Mouse (Mus musculus) heart, embryonic 14.5 days (tissue): Measurements from ENCODE around the gene Il20ra. TPM values are rescaled to one million over a fixed set of nuclear protein-coding genes. Genes with fewer than 3 reads are reported as not detected.

Source experiments
- ATAC-seq: fragments of 200-750 bp; cut with Nextera tagmentation; 2 replicates; pipeline ENCODE4 v1.8.0; 2017; ENCODE audit warnings: low read depth, moderate TSS enrichment; ENCODE audit not compliant: insufficient number of reproducible peaks, insufficient read depth, low FRiP score
- H3K27ac ChIP-seq, 2 experiments: fragments of 200-500 bp in 1 of 2; fragments of 300-500 bp in 1 of 2; sonication (generic) in 1 of 2; replicated peaks in 1 of 2; 2 replicates each; pipeline ENCODE4 v1.5.1; 2012 to 2014; ENCODE audit warnings: low read depth in 2 of 2, low read length in 2 of 2, control low read depth in 1 of 2, mild to moderate bottlenecking in 1 of 2, mixed read lengths in 1 of 2; ENCODE audit not compliant: control insufficient read depth in 1 of 2, insufficient read depth in 1 of 2
- H3K27me3 ChIP-seq: fragments of 300-500 bp; sonication (generic); 2 replicates; pipeline ENCODE4 v1.6.1; 2014; ENCODE audit warnings: mild to moderate bottlenecking, low read length, control low read depth; ENCODE audit not compliant: control insufficient read depth, insufficient read depth
- H3K36me3 ChIP-seq: fragments of 300-500 bp; sonication (generic); 2 replicates; pipeline ENCODE4 v1.6.1; 2014; ENCODE audit warnings: mild to moderate bottlenecking, control low read depth, low read length, mixed read lengths; ENCODE audit not compliant: control insufficient read depth, insufficient read depth
- H3K4me1 ChIP-seq, 2 experiments: fragments of 200-500 bp in 1 of 2; fragments of 300-500 bp in 1 of 2; sonication (generic) in 1 of 2; 2 replicates each; pipeline ENCODE4 v1.6.1; 2012 to 2014; ENCODE audit warnings: low read length in 2 of 2, control low read depth in 1 of 2, mixed read lengths in 1 of 2; ENCODE audit not compliant: control insufficient read depth in 2 of 2, insufficient read depth in 2 of 2
- H3K4me2 ChIP-seq: fragments of 300-500 bp; sonication (generic); 2 replicates; pipeline ENCODE4 v1.6.1; 2014; ENCODE audit warnings: mild to moderate bottlenecking, low read length
- H3K4me3 ChIP-seq, 2 experiments: fragments of 200-500 bp in 1 of 2; fragments of 300-500 bp in 1 of 2; sonication (generic) in 1 of 2; 2 replicates each; pipeline ENCODE4 v1.5.1; 2012 to 2014; ENCODE audit warnings: low read length in 2 of 2, mild to moderate bottlenecking in 2 of 2, control low read depth in 1 of 2, low read depth in 1 of 2, moderate library complexity in 1 of 2; ENCODE audit not compliant: control insufficient read depth in 1 of 2, insufficient read depth in 1 of 2
- H3K9ac ChIP-seq: fragments of 300-500 bp; sonication (generic); 2 replicates; pipeline ENCODE4 v1.6.1; 2014; ENCODE audit warnings: mild to moderate bottlenecking, low read length
- H3K9me3 ChIP-seq: fragments of 300-500 bp; sonication (generic); 2 replicates; pipeline ENCODE4 v1.6.1; 2016; ENCODE audit warnings: low read length, control low read depth; ENCODE audit not compliant: control insufficient read depth
- WGBS: fragments of 180-500 bp; shearing (Covaris S2); extraction: QIAGEN DNeasy Blood & Tissue Kit; methylation state at CpG from one replicate; pipeline ENCODE4 v1.1.7; 2014; 5-methylcytosine and 5-hydroxymethylcytosine counted together
- polyA plus RNA-seq: library from polyadenylated mRNA; unstranded; fragments of >200 nt; fragmentation: Nextera tagmentation; extraction: Ambion mirVana; gene quantifications from 2 replicates; pipeline ENCODE4 v1.2.1, GENCODE M21; 2014

The Il20ra gene
- polyA plus RNA-seq, 1 experiment from 2014 or later: 0.22 TPM

DNA sequence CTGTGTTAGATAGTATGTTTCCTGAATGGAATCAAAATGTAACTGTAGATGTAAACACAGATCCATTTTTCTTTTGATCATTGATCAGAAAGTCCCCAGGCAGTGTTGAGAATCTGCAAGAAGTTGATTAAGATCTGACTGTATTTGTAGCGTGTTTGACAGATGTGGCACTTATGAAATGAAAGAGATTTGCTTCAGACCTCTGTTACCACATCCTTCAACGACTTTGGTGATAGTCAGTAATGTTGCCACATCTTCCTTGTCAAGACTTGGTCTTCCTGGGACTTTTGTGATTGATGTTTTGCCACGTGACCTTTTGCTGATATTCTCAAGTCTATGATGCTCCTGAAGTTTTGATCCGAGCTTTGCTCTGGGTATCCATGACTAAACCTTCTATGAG lies 35.3 kb downstream of the Il20ra start:
- no peak overlapping the region for H3K9ac ChIP-seq
- no peaks in the 10 kb centered on the region for H3K9me3 ChIP-seq
- WGBS: 83% methylated on average over 4 of the region's 4 CpGs
- H3K27me3 ChIP-seq: no peaks in the 10 kb centered on the region
- H3K4me2 ChIP-seq: no peak overlapping the region
- no peak overlapping the region for H3K27ac ChIP-seq
- no peak for ATAC-seq
- no peaks in the 10 kb centered on the region for H3K36me3 ChIP-seq
- no peak overlapping the region for H3K4me3 ChIP-seq
- no peaks in the 10 kb centered on the region for H3K4me1 ChIP-seq

DNA sequence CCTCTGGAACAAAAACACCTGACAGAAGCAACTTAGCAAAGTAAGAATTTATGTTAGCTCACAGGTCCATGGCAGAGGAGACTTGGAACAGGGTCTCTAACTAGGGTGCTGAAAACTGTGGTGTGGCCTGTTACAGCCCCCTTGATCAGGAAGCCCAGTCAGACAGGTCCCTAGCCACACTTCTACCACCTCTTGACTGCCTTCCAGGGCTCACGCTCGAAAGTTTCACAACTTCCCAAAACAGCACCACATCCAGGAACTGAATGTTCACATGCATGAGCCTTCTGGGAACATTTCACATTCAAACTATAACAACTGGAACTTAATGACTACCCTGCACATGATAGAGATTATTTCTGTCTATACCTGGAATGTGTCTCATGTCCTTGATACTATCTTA lies 53.1 kb downstream of the Il20ra start:
- Histone ChIP-seq H3K36me3 (no peaks in the 10 kb centered on the region), H3K4me1 (no peaks in the 10 kb centered on the region), H3K9ac (no peak overlapping the region), H3K27ac (no peak overlapping the region), H3K4me3 (no peak overlapping the region), H3K9me3 (no peaks in the 10 kb centered on the region), H3K27me3 (no peaks in the 10 kb centered on the region), H3K4me2 (no peak overlapping the region)
- ATAC-seq: no peak
- 80% methylated on average over 2 of the region's 2 CpGs for WGBS

DNA sequence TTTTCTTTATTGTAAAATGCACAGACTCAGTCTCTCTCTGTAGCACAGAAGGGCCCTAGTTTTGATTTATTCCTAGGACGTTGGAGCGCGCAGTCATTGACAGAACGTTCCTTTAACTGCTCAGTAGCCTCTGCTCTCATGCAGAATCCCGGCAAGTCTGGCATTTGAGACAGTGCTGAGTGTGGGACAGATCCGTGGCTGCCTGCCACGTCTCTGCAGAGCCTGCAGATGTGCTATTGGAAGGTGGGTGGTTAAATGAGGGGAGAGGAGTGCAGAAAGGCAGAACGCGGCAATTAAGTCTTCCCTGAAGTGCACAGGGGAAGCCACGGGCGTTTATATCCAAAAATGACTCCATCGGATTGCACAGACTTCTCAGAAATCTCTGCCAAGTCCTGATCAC lies 66.7 kb downstream of the Il20ra start:
- H3K9ac ChIP-seq: no peak overlapping the region
- ATAC-seq: no peak
- 0 out of 4 replicates have a peak, but pooled peaks cover 0 to 5% of the 10 kb centered on the region in 2 experiments for H3K4me1 ChIP-seq
- no peaks in the 10 kb centered on the region for H3K27me3 ChIP-seq
- WGBS: 49% methylated on average over 12 of the region's 12 CpGs
- H3K36me3 ChIP-seq: no peaks in the 10 kb centered on the region
- no peak overlapping the region for H3K27ac ChIP-seq
- H3K4me2 ChIP-seq: peak overlapping the region; percentile 47
- no peak overlapping the region for H3K4me3 ChIP-seq
- H3K9me3 ChIP-seq: no peaks in the 10 kb centered on the region

DNA sequence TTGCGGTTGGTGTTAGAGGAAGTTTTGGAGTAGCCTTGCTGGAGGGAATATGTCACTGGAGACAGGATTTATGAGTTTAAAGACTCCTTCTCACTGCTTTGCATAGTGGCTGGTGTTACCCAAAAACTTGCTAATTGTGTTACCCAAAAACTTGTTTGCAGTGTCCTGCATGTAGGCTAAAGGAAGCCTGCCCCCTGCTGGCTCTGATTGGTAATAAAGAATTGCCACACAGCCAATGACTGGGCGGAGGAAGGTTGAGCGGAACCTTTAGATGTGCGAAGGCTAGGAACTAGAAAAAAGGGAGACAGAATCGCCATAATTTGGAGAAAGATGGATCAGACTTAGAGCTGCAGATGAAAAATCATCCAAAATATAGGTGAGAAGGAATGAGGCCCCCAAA lies 69.0 kb downstream of the Il20ra start:
- H3K4me2 ChIP-seq: no peak overlapping the region
- H3K36me3 ChIP-seq: no peaks in the 10 kb centered on the region
- no peaks in the 10 kb centered on the region for H3K9me3 ChIP-seq
- no peak overlapping the region for H3K27ac ChIP-seq
- H3K27me3 ChIP-seq: no peaks in the 10 kb centered on the region
- 82% methylated on average over 5 of the region's 5 CpGs for WGBS
- no peak for ATAC-seq
- H3K9ac ChIP-seq: no peak overlapping the region
- 0 out of 4 replicates have a peak, but pooled peaks cover 0 to 5% of the 10 kb centered on the region in 2 experiments for H3K4me1 ChIP-seq
- no peak overlapping the region for H3K4me3 ChIP-seq

DNA sequence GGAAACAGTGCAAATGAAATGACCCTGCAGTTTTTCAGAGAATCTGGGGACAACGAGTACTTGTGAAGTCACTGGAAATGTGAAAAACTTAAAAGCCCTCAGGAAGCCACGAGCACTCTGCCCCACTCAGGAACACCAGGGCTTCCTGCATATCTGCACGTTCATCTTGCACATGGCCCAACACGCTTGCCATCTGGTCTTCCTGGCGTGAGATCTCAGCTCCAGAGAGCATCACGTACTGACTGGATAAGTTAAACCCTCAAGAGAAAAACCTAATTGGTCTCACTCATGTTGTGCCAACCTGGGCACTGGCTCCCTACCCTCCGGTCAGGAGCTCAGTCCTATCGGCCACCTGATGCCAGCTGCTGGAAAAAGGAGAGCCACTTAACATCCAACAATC lies 82.6 kb downstream of the Il20ra start:
- no peak overlapping the region for H3K9ac ChIP-seq
- no peak overlapping the region for H3K4me3 ChIP-seq
- no peaks in the 10 kb centered on the region for H3K4me1 ChIP-seq
- 67% methylated on average over 8 of the region's 8 CpGs for WGBS
- no peak overlapping the region for H3K27ac ChIP-seq
- no peaks in the 10 kb centered on the region for H3K36me3 ChIP-seq
- H3K27me3 ChIP-seq: no peaks in the 10 kb centered on the region
- no peak overlapping the region for H3K4me2 ChIP-seq
- no peak for ATAC-seq
- no peaks in the 10 kb centered on the region for H3K9me3 ChIP-seq

DNA sequence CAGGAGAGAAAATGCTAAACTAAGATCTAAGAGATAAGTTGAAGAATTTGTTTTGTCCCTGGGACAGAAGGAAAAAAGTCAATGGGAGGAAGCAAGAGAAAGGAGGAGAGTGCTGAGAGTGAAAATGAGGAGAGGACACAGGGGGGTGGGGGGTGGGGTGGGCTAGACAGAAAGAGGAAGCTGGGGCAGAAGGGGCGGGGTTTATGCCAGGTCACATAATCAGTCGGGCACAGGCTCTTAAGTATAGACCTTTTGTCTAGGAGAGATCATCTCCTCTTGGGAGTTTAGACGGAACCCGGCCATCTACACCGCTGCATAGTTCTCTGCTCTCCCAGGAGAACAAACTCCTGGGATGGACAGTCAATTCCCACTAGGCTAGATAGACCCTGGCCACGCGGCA lies 90.6 kb downstream of the Il20ra start:
- no peak overlapping the region for H3K4me3 ChIP-seq
- no peak overlapping the region for H3K9ac ChIP-seq
- no peak overlapping the region for H3K4me2 ChIP-seq
- H3K27me3 ChIP-seq: no peaks in the 10 kb centered on the region
- no peaks in the 10 kb centered on the region for H3K36me3 ChIP-seq
- no peak overlapping the region for H3K27ac ChIP-seq
- H3K9me3 ChIP-seq: no peaks in the 10 kb centered on the region
- no peak for ATAC-seq
- H3K4me1 ChIP-seq: no peaks in the 10 kb centered on the region
- WGBS: 72% methylated on average over 7 of the region's 7 CpGs

DNA sequence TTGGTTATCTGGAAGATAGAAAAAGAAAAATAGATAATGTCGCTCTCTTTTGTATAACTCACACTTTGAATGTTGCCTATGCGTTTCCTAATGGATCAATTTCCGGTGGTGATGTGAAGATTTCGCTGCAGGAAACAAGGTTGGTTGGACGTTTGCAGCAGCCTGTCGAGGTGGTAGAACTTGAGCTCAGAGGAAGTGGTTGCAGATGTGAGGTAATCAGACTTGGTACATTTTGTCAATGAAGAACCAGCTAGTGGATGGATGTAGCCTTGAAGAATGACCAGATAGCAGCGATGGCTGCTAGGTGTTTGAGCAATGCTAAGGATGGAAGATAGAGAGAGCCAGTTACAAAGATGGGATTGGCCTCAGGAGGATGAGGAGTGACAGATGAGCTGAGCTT lies 92.4 kb downstream of the Il20ra start:
- Histone ChIP-seq H3K4me3 (no peak overlapping the region), H3K27ac (no peak overlapping the region), H3K9me3 (no peaks in the 10 kb centered on the region), H3K27me3 (no peaks in the 10 kb centered on the region), H3K9ac (no peak overlapping the region), H3K4me2 (no peak overlapping the region), H3K4me1 (no peaks in the 10 kb centered on the region), H3K36me3 (no peaks in the 10 kb centered on the region)
- WGBS: 84% methylated on average over 7 of the region's 7 CpGs
- no peak for ATAC-seq
